Mouse (Mus musculus) cerebellum, adult 2 months (tissue): ENCODE data around the gene Gm9821. TPM values are rescaled to one million over a fixed set of nuclear protein-coding genes. Genes with fewer than 3 reads are reported as not detected.

Experiments used
- DNase-seq, 2 experiments: peaks; one replicate each; pipeline ENCODE4 v3.0.0; 2021
- H3K27ac ChIP-seq: fragments of 200-500 bp; 2 replicates; pipeline ENCODE4 v1.5.1; 2012; ENCODE audit warnings: low read length, control low read depth, inconsistent platforms; ENCODE audit not compliant: insufficient read depth
- H3K27me3 ChIP-seq: fragments of 200-500 bp; 2 replicates; pipeline ENCODE4 v1.6.1; 2012; ENCODE audit warnings: inconsistent platforms, mild to moderate bottlenecking, low read length, moderate library complexity; ENCODE audit not compliant: control insufficient read depth, insufficient read depth
- H3K4me1 ChIP-seq: fragments of 200-500 bp; 2 replicates; pipeline ENCODE4 v1.6.1; 2011; ENCODE audit warnings: low read length; ENCODE audit not compliant: control insufficient read depth, insufficient read depth
- H3K4me3 ChIP-seq: fragments of 200-500 bp; replicated peaks from 2 replicates; pipeline ENCODE3; 2011; ENCODE audit warnings: mild to moderate bottlenecking, low read depth, low read length, control low read depth; ENCODE audit not compliant: insufficient read depth
- CTCF ChIP-seq: fragments of 200-500 bp; IDR thresholded peaks from 2 replicates; pipeline ENCODE4 v1.5.1; 2011; ENCODE audit warnings: low read depth, mild to moderate bottlenecking, control low read depth, low read length, moderate library complexity, borderline replicate concordance; ENCODE audit not compliant: insufficient read depth
- POLR2A ChIP-seq: fragments of 200-500 bp; IDR thresholded peaks from 2 replicates; pipeline ENCODE4 v1.6.1; 2011; ENCODE audit warnings: low read length, control low read depth, borderline replicate concordance; ENCODE audit not compliant: insufficient read depth
- WGBS: fragments of 180-500 bp; shearing (Covaris S2); methylation state at CpG from one replicate; pipeline ENCODE4 v1.1.7; 2018; 5-methylcytosine and 5-hydroxymethylcytosine counted together
- polyA plus RNA-seq: library from polyadenylated mRNA; depleted of rRNA; stranded (reverse); fragments of >200 nt; gene quantifications from 2 replicates; pipeline ENCODE4 v1.2.3, GENCODE M21; 2012

The Gm9821 gene
- polyA plus RNA-seq, 1 experiment = not detected

GRCm38 (mm10) chr2:91929455-91929854, 16.0 kb upstream of the Gm9821 start:
- Histone ChIP-seq H3K27me3 (no peaks in the 10 kb centered on the region), H3K27ac (no peak overlapping the region), H3K4me3 (no peak overlapping the region), H3K4me1 (peaks cover 46% of the 10 kb centered on the region)
- DNase-seq = peak in 1 of 2 experiments; percentile 19
- 83% methylated on average over 3 of the region's 3 CpGs for WGBS
- no peak for TF ChIP-seq CTCF
- no peak for TF ChIP-seq POLR2A

- H3K27ac ChIP-seq = no peak overlapping the region
- TF ChIP-seq CTCF = peak; percentile 83
- TF ChIP-seq POLR2A = no peak
- no peaks in the 10 kb centered on the region for H3K27me3 ChIP-seq
- DNase-seq = peak; percentile 69 to 77
- H3K4me1 ChIP-seq = peaks cover 51% of the 10 kb centered on the region
- H3K4me3 ChIP-seq = no peak overlapping the region
- 25% methylated on average over 12 of the region's 12 CpGs for WGBS
Measured at GRCm38 (mm10) chr2:91929936-91930335, 15.6 kb upstream of the Gm9821 start.

DNA sequence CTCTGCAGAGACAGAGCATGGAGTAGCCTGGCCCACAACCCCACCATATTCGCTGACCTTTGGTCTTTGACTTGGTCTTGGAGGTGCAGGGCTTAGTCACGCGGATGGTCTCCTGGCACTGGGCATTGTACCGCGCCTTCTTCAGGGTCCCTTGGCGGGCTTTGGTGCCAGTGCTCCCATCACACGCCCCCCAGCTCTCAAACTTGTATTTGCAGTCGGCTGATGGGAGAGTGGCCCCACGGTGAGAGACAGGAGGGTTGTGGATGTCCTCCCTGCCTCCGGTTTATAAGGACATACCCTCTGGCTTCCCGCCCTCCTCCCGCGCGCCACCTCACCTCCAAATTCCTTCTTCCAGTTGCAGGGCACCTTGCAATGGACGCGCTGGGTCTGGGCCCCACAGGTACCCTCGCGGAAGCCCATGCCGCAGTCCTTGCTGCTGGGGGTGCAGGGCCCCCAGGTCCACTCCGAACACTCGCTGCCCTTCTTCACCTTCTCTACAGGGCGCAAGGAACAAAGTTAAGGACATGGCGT, 14.7 kb upstream of the Gm9821 start:
- H3K4me3 ChIP-seq = peak overlapping the region; percentile 2
- H3K27ac ChIP-seq = no peak overlapping the region
- 59% methylated on average over 23 of the region's 23 CpGs for WGBS
- DNase-seq = peak in 1 of 2 experiments; percentile 44
- H3K4me1 ChIP-seq = peaks cover 60% of the 10 kb centered on the region
- H3K27me3 ChIP-seq = no peaks in the 10 kb centered on the region
- TF ChIP-seq CTCF (no peak), POLR2A (no peak)

- Histone ChIP-seq H3K27ac (no peak overlapping the region), H3K4me1 (peaks cover 67% of the 10 kb centered on the region), H3K4me3 (peak overlapping the region; percentile 2), H3K27me3 (no peaks in the 10 kb centered on the region)
- WGBS = 41% methylated on average over 49 of the region's 50 CpGs
- no peak for TF ChIP-seq POLR2A
- TF ChIP-seq CTCF = no peak
- peak; percentile 33 to 38 for DNase-seq
Measured at GRCm38 (mm10) chr2:91931328-91932159, 14.0 kb upstream of the Gm9821 start.

- Histone ChIP-seq H3K27me3 (no peaks in the 10 kb centered on the region), H3K27ac (peak within 1 kb of the TSS; percentile 57), H3K4me1 (peaks cover 74% of the 10 kb centered on the region), H3K4me3 (peak within 1 kb of the TSS; percentile 2)
- DNase-seq = peak; percentile 30 to 35
- no peak for TF ChIP-seq CTCF
- TF ChIP-seq POLR2A = no peak
- WGBS = 37% methylated on average over 16 of the region's 16 CpGs
Measured at GRCm38 (mm10) chr2:91932160-91932711, 13.3 kb upstream of the Gm9821 start, which contains the start of gene Mdk. Gene Mdk (minus strand): TSS chr2:91932297.

DNA sequence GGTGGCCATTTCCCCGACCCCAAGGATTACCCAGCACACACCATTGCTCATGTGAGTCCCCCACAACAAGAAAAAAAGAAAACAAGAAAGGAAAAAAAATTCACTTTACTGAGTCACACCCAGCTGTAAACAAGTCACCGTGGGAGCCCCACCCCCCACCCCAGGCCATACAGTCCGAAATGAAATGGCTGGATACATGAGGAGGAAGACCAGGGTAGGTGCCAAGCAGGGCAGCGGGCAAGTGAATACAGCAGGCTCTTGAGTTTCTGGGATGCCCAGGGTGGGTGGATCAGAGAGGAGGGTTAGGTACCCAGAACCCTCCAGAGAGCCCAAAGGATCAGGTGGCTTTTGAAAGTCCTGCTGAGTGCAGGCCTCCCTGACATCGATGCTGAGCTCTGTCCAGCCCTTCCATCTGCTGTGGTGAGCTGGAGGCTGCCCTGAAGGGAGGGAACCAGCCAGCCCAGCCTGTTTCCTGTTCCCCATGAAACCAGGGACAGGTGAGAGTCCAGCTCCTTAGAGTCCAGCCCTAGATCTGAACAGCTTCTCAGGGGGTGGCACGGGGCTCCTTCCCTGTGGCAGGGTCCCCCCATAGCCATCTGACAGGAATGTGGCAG, 12.7 kb upstream of the Gm9821 start:
- H3K4me1 ChIP-seq = peaks cover 80% of the 10 kb centered on the region
- WGBS = 8% methylated on average over 6 of the region's 6 CpGs
- peak overlapping the region; percentile 57 for H3K27ac ChIP-seq
- no peak overlapping the region for H3K4me3 ChIP-seq
- TF ChIP-seq CTCF (no peak), POLR2A (no peak)
- DNase-seq = peak; percentile 75 to 78
- no peaks in the 10 kb centered on the region for H3K27me3 ChIP-seq

DNA sequence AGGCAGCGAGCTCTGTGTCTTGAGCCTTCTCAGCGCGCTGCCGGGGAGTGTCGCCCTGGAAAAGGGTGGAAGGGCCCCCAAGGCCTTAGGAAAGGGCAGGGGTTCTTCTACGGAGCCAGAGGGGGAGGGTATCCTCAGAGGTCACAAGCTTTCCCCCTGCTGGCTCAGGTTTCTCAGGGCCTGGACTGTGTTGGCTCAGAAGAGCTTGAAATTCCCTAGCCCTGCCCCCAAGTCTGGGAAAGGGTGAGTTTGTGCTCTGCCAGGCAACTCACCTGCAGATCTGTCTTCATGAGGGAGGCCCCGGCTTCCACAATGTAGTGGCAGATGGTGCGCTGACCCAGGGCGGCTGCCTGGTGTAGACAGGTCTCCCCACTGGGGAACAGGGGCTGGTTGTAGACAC, 12.0 kb upstream of the Gm9821 start:
- Histone ChIP-seq H3K4me3 (no peak overlapping the region), H3K27ac (peak overlapping the region; percentile 57), H3K27me3 (no peaks in the 10 kb centered on the region), H3K4me1 (peaks cover 79% of the 10 kb centered on the region)
- 13% methylated on average over 9 of the region's 9 CpGs for WGBS
- DNase-seq = peak; percentile 82 to 87
- no peak for TF ChIP-seq CTCF
- no peak for TF ChIP-seq POLR2A

GRCm38 (mm10) chr2:91934016-91934415, 11.5 kb upstream of the Gm9821 start:
- no peak for DNase-seq
- no peak for TF ChIP-seq CTCF
- no peak for TF ChIP-seq POLR2A
- WGBS = 38% methylated on average over 8 of the region's 8 CpGs
- no peaks in the 10 kb centered on the region for H3K27me3 ChIP-seq
- H3K4me3 ChIP-seq = no peak overlapping the region
- H3K4me1 ChIP-seq = peaks cover 76% of the 10 kb centered on the region
- peak overlapping the region; percentile 27 for H3K27ac ChIP-seq
